Mouse (Mus musculus): ENCODE results near the gene Adamts14.

- TF ChIP-seq POLR2A (IDR thresholded peaks at IDR 0.05; ENCODE audit: borderline replicate concordance, low read depth, low read length) (no peak), CTCF (IDR thresholded peaks at IDR 0.05; ENCODE audit: low read depth, low read length) (no peak)
These were observed 23.6 kb upstream of the Adamts14 start for GRCm38 (mm10) chr10:61296713-61297445.
